Mouse (Mus musculus): ENCODE measurements around the gene Phlda3. TPM values are rescaled to one million over a fixed set of nuclear protein-coding genes. Genes with fewer than 3 reads are reported as not detected.

Phlda3 gene
- polyA plus RNA-seq, 1 experiment from 2014 or later, result 80.5 TPM

- Histone ChIP-seq H3K4me2 (ENCODE audit: low read depth, low read length) (peak overlapping the region; percentile 58), H3K36me3 (ENCODE audit: control insufficient read depth, insufficient read depth, low read length) (no peaks in the 10 kb centered on the region), H3K27me3 (ENCODE audit: control insufficient read depth, insufficient read depth, low read length) (no peaks in the 10 kb centered on the region), H3K9ac (ENCODE audit: low read length) (peak overlapping the region; percentile 55), H3K4me1 (ENCODE audit: control insufficient read depth, insufficient read depth, low read length) (peaks cover 32% of the 10 kb centered on the region), H3K9me3 (replicated peaks; ENCODE audit: control insufficient read depth, low read length) (no peaks in the 10 kb centered on the region), H3K4me3 (replicated peaks; ENCODE audit: low read length) (peak overlapping the region; percentile 36), H3K27ac (ENCODE audit: low read length) (peak overlapping the region; percentile 98)
- 8% methylated on average over 27 of the region's 27 CpGs for WGBS
- ATAC-seq (ENCODE audit: insufficient read depth, low FRiP score), result peak; percentile 70
These were observed 27.7 kb downstream of the Phlda3 start for GRCm38 (mm10) chr1:135793370-135794215.

DNA sequence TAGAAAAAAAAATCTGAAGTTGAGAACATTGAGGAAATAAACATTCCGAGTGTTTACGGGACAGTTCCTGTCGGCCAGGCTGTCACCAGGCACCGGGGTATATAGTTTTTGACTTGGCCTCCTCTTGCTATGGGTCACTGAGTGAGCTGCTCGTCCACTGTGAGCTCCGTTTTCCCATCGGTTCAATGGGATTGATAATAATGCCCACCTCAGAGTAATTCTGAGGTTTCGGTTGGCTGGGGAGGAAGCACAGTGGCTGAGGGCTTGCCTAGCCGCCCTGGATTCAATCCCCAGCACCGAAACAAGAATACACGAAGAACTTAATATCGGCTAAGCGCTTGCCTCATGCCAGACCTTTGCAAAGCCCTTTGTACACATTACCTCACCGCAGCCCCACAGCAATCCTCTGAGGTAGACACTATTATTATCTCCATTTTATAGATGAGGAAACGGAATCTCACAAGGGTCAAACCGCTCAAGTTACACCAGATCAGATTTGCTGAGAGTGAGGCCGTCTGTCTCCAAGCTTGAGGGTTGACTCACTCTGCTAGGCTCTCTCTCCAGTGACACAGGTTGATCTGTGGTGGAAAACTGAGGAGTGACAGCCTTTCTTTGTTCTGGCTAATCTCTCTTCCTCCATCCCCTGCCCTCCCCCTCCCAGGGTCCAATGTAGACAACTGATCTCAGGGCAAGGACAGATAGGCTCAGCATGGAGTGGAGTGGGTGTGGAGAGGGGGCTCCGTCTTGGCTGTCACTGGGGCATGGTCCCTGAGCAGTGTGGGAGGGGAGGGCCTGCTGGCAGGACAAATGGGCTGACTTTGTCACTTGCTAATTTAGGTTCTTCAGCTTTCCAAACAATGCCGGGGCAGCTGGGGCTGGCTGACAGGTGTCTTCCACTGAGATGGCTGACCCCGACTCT, 28.6 kb downstream of the Phlda3 start:
- Histone ChIP-seq H3K4me3 (replicated peaks; ENCODE audit: low read length) (peak overlapping the region; percentile 36), H3K27me3 (ENCODE audit: control insufficient read depth, insufficient read depth, low read length) (no peaks in the 10 kb centered on the region), H3K9me3 (replicated peaks; ENCODE audit: control insufficient read depth, low read length) (no peaks in the 10 kb centered on the region), H3K4me2 (ENCODE audit: low read depth, low read length) (peak overlapping the region; percentile 58), H3K4me1 (ENCODE audit: control insufficient read depth, insufficient read depth, low read length) (peaks cover 33% of the 10 kb centered on the region), H3K27ac (ENCODE audit: low read length) (peak overlapping the region; percentile 98), H3K9ac (ENCODE audit: low read length) (peak overlapping the region; percentile 55), H3K36me3 (ENCODE audit: control insufficient read depth, insufficient read depth, low read length) (no peaks in the 10 kb centered on the region)
- peak; percentile 26; the same call in 1 of the 2 replicates for ATAC-seq (ENCODE audit: insufficient read depth, low FRiP score)
- WGBS, result 20% methylated on average over 20 of the region's 20 CpGs

GRCm38 (mm10) chr1:135798492-135798891, 32.6 kb downstream of the Phlda3 start:
- peaks cover 39% of the 10 kb centered on the region for H3K4me1 ChIP-seq (ENCODE audit: control insufficient read depth, insufficient read depth, low read length)
- ATAC-seq (ENCODE audit: insufficient read depth, low FRiP score), result no peak
- 71% methylated on average over 1 of the region's 1 CpGs for WGBS

GRCm38 (mm10) chr1:135799109-135799627, 33.2 kb downstream of the Phlda3 start:
- no peaks in the 10 kb centered on the region for H3K36me3 ChIP-seq (ENCODE audit: control insufficient read depth, insufficient read depth, low read length)
- peak overlapping the region; percentile 23; the same call in 1 of the 2 replicates for H3K9ac ChIP-seq (ENCODE audit: low read length)
- no peak overlapping the region for H3K4me3 ChIP-seq (replicated peaks; ENCODE audit: low read length)
- H3K4me1 ChIP-seq (ENCODE audit: control insufficient read depth, insufficient read depth, low read length), result peaks cover 33% of the 10 kb centered on the region
- 42% methylated on average over 8 of the region's 8 CpGs for WGBS
- no peaks in the 10 kb centered on the region for H3K27me3 ChIP-seq (ENCODE audit: control insufficient read depth, insufficient read depth, low read length)
- H3K9me3 ChIP-seq (replicated peaks; ENCODE audit: control insufficient read depth, low read length), result no peaks in the 10 kb centered on the region
- H3K4me2 ChIP-seq (ENCODE audit: low read depth, low read length), result no peak overlapping the region
- no peak overlapping the region for H3K27ac ChIP-seq (ENCODE audit: low read length)
- no peak for ATAC-seq (ENCODE audit: insufficient read depth, low FRiP score)

More at GRCm38 (mm10) chr1:135798492-135798891, 32.6 kb downstream of the Phlda3 start:
- Histone ChIP-seq H3K9me3 (replicated peaks; ENCODE audit: control insufficient read depth, low read length) (no peaks in the 10 kb centered on the region), H3K27ac (ENCODE audit: low read length) (no peak overlapping the region), H3K4me3 (replicated peaks; ENCODE audit: low read length) (no peak overlapping the region), H3K36me3 (ENCODE audit: control insufficient read depth, insufficient read depth, low read length) (no peaks in the 10 kb centered on the region), H3K27me3 (ENCODE audit: control insufficient read depth, insufficient read depth, low read length) (no peaks in the 10 kb centered on the region), H3K9ac (ENCODE audit: low read length) (no peak overlapping the region), H3K4me2 (ENCODE audit: low read depth, low read length) (no peak overlapping the region)

- no peaks in the 10 kb centered on the region for H3K27me3 ChIP-seq (ENCODE audit: control insufficient read depth, insufficient read depth, low read length)
- H3K4me1 ChIP-seq (ENCODE audit: control insufficient read depth, insufficient read depth, low read length), result peaks cover 22% of the 10 kb centered on the region
- no peak overlapping the region for H3K4me2 ChIP-seq (ENCODE audit: low read depth, low read length)
- no peaks in the 10 kb centered on the region for H3K9me3 ChIP-seq (replicated peaks; ENCODE audit: control insufficient read depth, low read length)
- 0 out of 2 replicates have a peak overlapping the region, but pooled peaks have one; percentile 2 for H3K9ac ChIP-seq (ENCODE audit: low read length)
- H3K4me3 ChIP-seq (replicated peaks; ENCODE audit: low read length), result no peak overlapping the region
- peak; percentile 67; the same call in 1 of the 2 replicates for ATAC-seq (ENCODE audit: insufficient read depth, low FRiP score)
- no peaks in the 10 kb centered on the region for H3K36me3 ChIP-seq (ENCODE audit: control insufficient read depth, insufficient read depth, low read length)
- 29% methylated on average over 8 of the region's 8 CpGs for WGBS
- peak overlapping the region; percentile 28 for H3K27ac ChIP-seq (ENCODE audit: low read length)
These were observed 34.5 kb downstream of the Phlda3 start for GRCm38 (mm10) chr1:135800192-135800950.

DNA sequence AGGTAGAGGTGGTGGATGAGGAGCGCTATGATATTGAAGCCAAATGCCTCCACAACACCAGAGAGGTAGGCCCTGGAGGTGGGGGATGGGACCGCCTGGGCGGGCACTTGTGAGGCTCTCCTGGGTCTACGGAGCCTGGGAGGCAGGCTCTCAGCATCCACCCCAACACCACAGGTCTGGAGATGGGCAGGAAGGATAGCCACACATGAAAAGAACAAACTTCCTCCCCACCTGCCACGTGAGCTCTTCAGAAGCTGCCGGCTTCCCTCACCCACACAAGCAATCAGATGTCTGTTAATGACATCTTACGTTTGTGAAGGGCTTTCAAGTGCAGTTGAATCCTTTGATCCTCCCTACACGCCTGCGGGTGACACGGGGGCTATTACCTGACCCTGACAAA, 41.6 kb downstream of the Phlda3 start:
- H3K4me3 ChIP-seq (replicated peaks; ENCODE audit: low read length), result no peak overlapping the region
- no peaks in the 10 kb centered on the region for H3K4me1 ChIP-seq (ENCODE audit: control insufficient read depth, insufficient read depth, low read length)
- H3K36me3 ChIP-seq (ENCODE audit: control insufficient read depth, insufficient read depth, low read length), result no peaks in the 10 kb centered on the region
- no peaks in the 10 kb centered on the region for H3K9me3 ChIP-seq (replicated peaks; ENCODE audit: control insufficient read depth, low read length)
- ATAC-seq (ENCODE audit: insufficient read depth, low FRiP score), result no peak
- 32% methylated on average over 10 of the region's 10 CpGs for WGBS
- H3K4me2 ChIP-seq (ENCODE audit: low read depth, low read length), result no peak overlapping the region
- H3K9ac ChIP-seq (ENCODE audit: low read length), result no peak overlapping the region
- H3K27ac ChIP-seq (ENCODE audit: low read length), result no peak overlapping the region
- no peaks in the 10 kb centered on the region for H3K27me3 ChIP-seq (ENCODE audit: control insufficient read depth, insufficient read depth, low read length)

DNA sequence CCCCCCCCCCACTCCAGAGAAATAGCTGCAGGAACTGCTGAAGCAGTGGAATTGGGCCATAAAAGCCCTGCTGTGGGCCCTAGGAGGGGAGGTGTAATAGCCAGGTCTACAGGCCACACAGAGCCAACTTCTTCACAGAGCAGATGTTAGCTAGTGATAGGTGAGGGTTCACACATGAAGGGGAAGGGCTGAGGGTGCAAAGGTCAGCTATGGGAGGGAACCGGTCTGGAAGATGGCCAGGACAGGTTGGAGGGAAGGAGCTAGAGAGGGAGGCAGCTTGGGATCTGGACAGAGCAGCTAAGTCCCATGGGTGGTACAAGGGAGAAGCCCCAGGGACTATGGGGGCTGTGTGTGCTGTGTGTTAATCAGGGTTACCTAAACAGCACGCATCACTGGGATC, 44.3 kb downstream of the Phlda3 start:
- H3K36me3 ChIP-seq (ENCODE audit: control insufficient read depth, insufficient read depth, low read length), result no peaks in the 10 kb centered on the region
- no peak overlapping the region for H3K4me3 ChIP-seq (replicated peaks; ENCODE audit: low read length)
- H3K27me3 ChIP-seq (ENCODE audit: control insufficient read depth, insufficient read depth, low read length), result no peaks in the 10 kb centered on the region
- H3K9me3 ChIP-seq (replicated peaks; ENCODE audit: control insufficient read depth, low read length), result no peaks in the 10 kb centered on the region
- peaks cover 17% of the 10 kb centered on the region; the same call in 1 of the 2 replicates for H3K4me1 ChIP-seq (ENCODE audit: control insufficient read depth, insufficient read depth, low read length)
- ATAC-seq (ENCODE audit: insufficient read depth, low FRiP score), result no peak
- no peak overlapping the region for H3K27ac ChIP-seq (ENCODE audit: low read length)
- no peak overlapping the region for H3K4me2 ChIP-seq (ENCODE audit: low read depth, low read length)
- H3K9ac ChIP-seq (ENCODE audit: low read length), result no peak overlapping the region
- 67% methylated on average over 2 of the region's 2 CpGs for WGBS

DNA sequence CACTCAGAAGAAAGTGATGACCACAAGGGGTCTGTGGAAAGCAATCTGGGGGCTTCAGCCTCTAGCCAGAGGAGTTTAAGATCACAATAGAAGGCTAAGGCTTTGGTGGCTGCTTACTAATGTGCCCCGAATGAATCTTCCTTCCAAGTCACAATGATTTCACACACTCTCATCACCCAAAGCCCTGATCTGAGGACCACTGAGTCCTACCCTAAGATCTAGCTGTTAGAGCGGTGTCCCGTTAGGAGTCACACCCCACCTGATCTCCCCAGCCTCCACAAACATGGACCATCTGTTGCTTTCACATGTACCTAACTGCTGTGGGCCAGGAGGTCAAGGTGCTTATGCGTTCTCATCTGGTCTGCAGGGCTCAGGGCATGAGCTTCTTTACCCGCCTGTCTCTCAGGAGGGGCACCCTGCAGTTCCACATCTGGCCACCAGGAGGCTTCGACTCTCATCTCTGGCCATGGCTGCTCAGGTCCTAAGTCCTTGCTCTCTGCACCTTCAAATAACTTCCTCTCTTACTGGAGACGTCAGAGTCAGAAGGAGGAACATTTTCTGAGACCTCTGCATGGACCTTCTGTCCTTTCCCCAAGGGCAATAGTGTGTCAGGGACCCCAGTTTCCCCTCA, 45.2 kb downstream of the Phlda3 start:
- Histone ChIP-seq H3K9ac (ENCODE audit: low read length) (no peak overlapping the region), H3K36me3 (ENCODE audit: control insufficient read depth, insufficient read depth, low read length) (no peaks in the 10 kb centered on the region), H3K27me3 (ENCODE audit: control insufficient read depth, insufficient read depth, low read length) (no peaks in the 10 kb centered on the region), H3K4me1 (ENCODE audit: control insufficient read depth, insufficient read depth, low read length) (peaks cover 17% of the 10 kb centered on the region; the same call in 1 of the 2 replicates), H3K9me3 (replicated peaks; ENCODE audit: control insufficient read depth, low read length) (no peaks in the 10 kb centered on the region), H3K4me3 (replicated peaks; ENCODE audit: low read length) (no peak overlapping the region), H3K4me2 (ENCODE audit: low read depth, low read length) (no peak overlapping the region), H3K27ac (ENCODE audit: low read length) (0 out of 2 replicates have a peak overlapping the region, but pooled peaks have one; percentile 95)
- WGBS, result 30% methylated on average over 7 of the region's 7 CpGs
- no peak for ATAC-seq (ENCODE audit: insufficient read depth, low FRiP score)

Measured in stomach, embryonic 16.5 days (tissue).